Comparison of ENCODE assay signal across 9 mouse cellular contexts in genomic region chr9:107381723-107382122, GRCm38 (mm10). TPM values are rescaled to one million over a fixed set of nuclear protein-coding genes. Genes with fewer than 3 reads are reported as not detected.
A peak's percentile ranks its signal among the peaks of the same experiment; 100 is the strongest.
DNase-seq lines count a peak whose midpoint lies in the region; ATAC-seq lines count a peak whose summit lies in the region.
"Had no signal": no experiment of that assay in that cellular context is flagged by ENCODE, and none has a peak within 500 bp of the region (broad histone marks: within the 10 kb centered on the region; RNA-seq: fewer than 3 reads in every experiment).

No protein-coding gene starts in this region.

- WGBS in midbrain, embryonic 11.5 days, result 7% methylated on average over 8 of the region's 8 CpGs
- WGBS in midbrain, embryonic 13.5 days, result 8% methylated on average over 8 of the region's 8 CpGs
- 3% methylated on average over 8 of the region's 8 CpGs for WGBS in heart, embryonic 16.5 days

- no peak for ATAC-seq in midbrain, embryonic 11.5 days (ENCODE audit: low FRiP score)
- ATAC-seq in midbrain, embryonic 13.5 days, result no peak
- peak; percentile 58; the same call in 1 of the 2 replicates for ATAC-seq in heart, embryonic 16.5 days (replicated peaks; ENCODE audit: extremely low read depth, insufficient read depth, low FRiP score)
- ATAC-seq in erythroid progenitor cell, adult 5-6 weeks (replicated peaks; ENCODE audit: low FRiP score, poor library complexity, severe bottlenecking), result no peak; the same call in 1 of the 2 replicates

- DNase-seq in adrenal gland, adult 2 months, result peak; percentile 11
- DNase-seq in adrenal gland, adult 8-10 months, result no peak
- peak; percentile 90 for DNase-seq in midbrain, embryonic 11.5 days (ENCODE audit: low spot score, missing footprints)
- DNase-seq in ovary, postnatal 36 days (ENCODE audit: low spot score), result peak; percentile 60
- no peak for DNase-seq in right cerebral cortex, postnatal 25 days

- no peak overlapping the region for H3K4me2 ChIP-seq in midbrain, embryonic 11.5 days
- no peak overlapping the region for H3K4me2 ChIP-seq in midbrain, embryonic 13.5 days (replicated peaks)
- H3K4me2 ChIP-seq in heart, embryonic 16.5 days (ENCODE audit: low read depth, low read length), result no peak overlapping the region

- H3K36me3 ChIP-seq in midbrain, embryonic 11.5 days (ENCODE audit: control insufficient read depth, insufficient read depth, low read length), result no peaks in the 10 kb centered on the region
- no peaks in the 10 kb centered on the region for H3K36me3 ChIP-seq in midbrain, embryonic 13.5 days
- H3K36me3 ChIP-seq in heart, embryonic 16.5 days (ENCODE audit: control insufficient read depth, insufficient read depth), result no peaks in the 10 kb centered on the region

- H3K4me3 ChIP-seq in midbrain, embryonic 11.5 days (ENCODE audit: low read depth, low read length), result no peak overlapping the region
- no peak overlapping the region for H3K4me3 ChIP-seq in midbrain, embryonic 13.5 days (replicated peaks)
- no peak overlapping the region for H3K4me3 ChIP-seq in heart, embryonic 16.5 days (ENCODE audit: low read length)

- no peak overlapping the region for H3K27ac ChIP-seq in midbrain, embryonic 11.5 days (ENCODE audit: low read depth, low read length)
- H3K27ac ChIP-seq in midbrain, embryonic 13.5 days, result no peak overlapping the region
- H3K27ac ChIP-seq in heart, embryonic 16.5 days (ENCODE audit: low read length), result no peak overlapping the region

- peaks cover 52% of the 10 kb centered on the region for H3K27me3 ChIP-seq in midbrain, embryonic 11.5 days (ENCODE audit: control insufficient read depth, insufficient read depth, low read length)
- peaks cover 59% of the 10 kb centered on the region for H3K27me3 ChIP-seq in midbrain, embryonic 13.5 days
- H3K27me3 ChIP-seq in heart, embryonic 16.5 days (ENCODE audit: control insufficient read depth, insufficient read depth, low read length), result peaks cover 73% of the 10 kb centered on the region

- H3K9me3 ChIP-seq in midbrain, embryonic 11.5 days (ENCODE audit: control insufficient read depth, low read length), result no peaks in the 10 kb centered on the region
- H3K9me3 ChIP-seq in midbrain, embryonic 13.5 days, result no peaks in the 10 kb centered on the region
- H3K9me3 ChIP-seq in heart, embryonic 16.5 days (replicated peaks; ENCODE audit: control insufficient read depth, low read length), result no peaks in the 10 kb centered on the region

- peaks cover 6% of the 10 kb centered on the region for H3K4me1 ChIP-seq in midbrain, embryonic 11.5 days (ENCODE audit: control insufficient read depth, insufficient read depth, low read length)
- peaks cover 44% of the 10 kb centered on the region for H3K4me1 ChIP-seq in midbrain, embryonic 13.5 days (replicated peaks)
- H3K4me1 ChIP-seq in heart, embryonic 16.5 days (ENCODE audit: control insufficient read depth, insufficient read depth, low read length), result 0 out of 2 replicates have a peak, but pooled peaks cover 4% of the 10 kb centered on the region

- no peak overlapping the region for H3K9ac ChIP-seq in midbrain, embryonic 11.5 days (ENCODE audit: low read length)
- H3K9ac ChIP-seq in midbrain, embryonic 13.5 days (replicated peaks), result no peak overlapping the region
- no peak overlapping the region for H3K9ac ChIP-seq in heart, embryonic 16.5 days (ENCODE audit: low read length)

RNA-seq across cellular contexts. Expression of gene Cacna2d2, which starts 17.7 kb away (rescaled TPM):
- total RNA-seq in adrenal gland, adult 2 months (2021), result 1 to 10 TPM; 6.9 to 7.1 TPM
- 12.1 and 14.7 TPM in 2 replicates for polyA plus RNA-seq in adrenal gland, adult 2 months (2012; rRNA removed)
- total RNA-seq in adrenal gland, adult 8-10 months (2022), result 10 to 100 TPM in 2 of 4 experiments, 1 to 10 TPM in 2; 9.1 to 17.3 (median 11.7) TPM
- 1.3 and 1.7 TPM in 2 replicates for polyA plus RNA-seq in midbrain, embryonic 11.5 days (2014; fragmentation: Nextera tagmentation; extraction: Ambion mirVana)
- 5.9 and 7.1 TPM in 2 replicates for polyA plus RNA-seq in midbrain, embryonic 13.5 days (2015; fragmentation: Nextera tagmentation; extraction: Ambion mirVana)
- polyA plus RNA-seq in heart, embryonic 16.5 days (2015; fragmentation: Nextera tagmentation; extraction: Ambion mirVana), result 2.2 and 2.6 TPM in 2 replicates
- not detected in 2 replicates for total RNA-seq in erythroid progenitor cell, adult 5-6 weeks (2015; ENCODE audit: low replicate concordance)
- total RNA-seq in erythroid progenitor cell, adult 5-6 weeks (2017; ENCODE audit: low replicate concordance), result not detected in 2 replicates
- total RNA-seq: liver, adult 2 months had no signal
- polyA plus RNA-seq: liver, adult 2 months had no signal

RNA-seq across cellular contexts. Expression of gene 6430571L13Rik, which starts 41.3 kb away (rescaled TPM):
- total RNA-seq in adrenal gland, adult 2 months (2021), result 1 to 10 TPM in 1 of 2 experiments, under 1 TPM in 1; 0.69 to 1.9 TPM
- polyA plus RNA-seq in adrenal gland, adult 2 months (2012; rRNA removed), result 1.3 and 1.4 TPM in 2 replicates
- 1 to 10 TPM; 1.0 to 1.6 (median 1.3) TPM for total RNA-seq in adrenal gland, adult 8-10 months (2022)
- polyA plus RNA-seq in midbrain, embryonic 11.5 days (2014; fragmentation: Nextera tagmentation; extraction: Ambion mirVana), result 2.0 and 2.3 TPM in 2 replicates
- 6.4 and 8.2 TPM in 2 replicates for polyA plus RNA-seq in midbrain, embryonic 13.5 days (2015; fragmentation: Nextera tagmentation; extraction: Ambion mirVana)
- 1.2 and 1.5 TPM in 2 replicates for polyA plus RNA-seq in heart, embryonic 16.5 days (2015; fragmentation: Nextera tagmentation; extraction: Ambion mirVana)
- total RNA-seq in erythroid progenitor cell, adult 5-6 weeks (2015; ENCODE audit: low replicate concordance), result not detected in 2 replicates
- not detected in 2 replicates for total RNA-seq in erythroid progenitor cell, adult 5-6 weeks (2017; ENCODE audit: low replicate concordance)

RNA-seq across cellular contexts. Expression of gene Hemk1, which starts 43.6 kb away (rescaled TPM):
- total RNA-seq in adrenal gland, adult 2 months (2021), result 10 to 100 TPM; 17.5 to 17.7 TPM
- 23.5 and 25.5 TPM in 2 replicates for polyA plus RNA-seq in adrenal gland, adult 2 months (2012; rRNA removed)
- total RNA-seq in adrenal gland, adult 8-10 months (2022), result 10 to 100 TPM; 11.6 to 19.6 (median 17.9) TPM
- 9.9 and 10.7 TPM in 2 replicates for polyA plus RNA-seq in midbrain, embryonic 11.5 days (2014; fragmentation: Nextera tagmentation; extraction: Ambion mirVana)
- 17.5 and 18.1 TPM in 2 replicates for polyA plus RNA-seq in midbrain, embryonic 13.5 days (2015; fragmentation: Nextera tagmentation; extraction: Ambion mirVana)
- 10.2 and 14.4 TPM in 2 replicates for polyA plus RNA-seq in heart, embryonic 16.5 days (2015; fragmentation: Nextera tagmentation; extraction: Ambion mirVana)
- not detected in 2 replicates for total RNA-seq in erythroid progenitor cell, adult 5-6 weeks (2015; ENCODE audit: low replicate concordance)
- 0.15 and 3.9 TPM in 2 replicates for total RNA-seq in erythroid progenitor cell, adult 5-6 weeks (2017; ENCODE audit: low replicate concordance)

Comparison
In these comparisons a context has a peak if more than half of its experiments do, and no peak if none do; other contexts are left out.
1. DNase-seq: peak in adrenal gland, adult 2 months (single experiment), midbrain, embryonic 11.5 days (single experiment) and ovary, postnatal 36 days (single experiment); none in adrenal gland, adult 8-10 months (single experiment) and right cerebral cortex, postnatal 25 days (single experiment).